Mouse (Mus musculus) testis, adult 2 months (tissue): Measurements from ENCODE around the gene Hs1bp3.

Source experiments
- CTCF ChIP-seq: fragments of 200-500 bp; IDR thresholded peaks from 2 replicates; pipeline ENCODE4 v1.5.1; 2012; ENCODE audit warnings: low read depth, mild to moderate bottlenecking, inconsistent platforms, low read length, moderate library complexity; ENCODE audit not compliant: control insufficient read depth, insufficient read depth, insufficient replicate concordance
- POLR2A ChIP-seq: fragments of 200-500 bp; IDR thresholded peaks from 2 replicates; pipeline ENCODE4 v1.6.1; 2012; ENCODE audit warnings: low read depth, mild to moderate bottlenecking, inconsistent platforms, low read length, moderate library complexity; ENCODE audit not compliant: control insufficient read depth

DNA sequence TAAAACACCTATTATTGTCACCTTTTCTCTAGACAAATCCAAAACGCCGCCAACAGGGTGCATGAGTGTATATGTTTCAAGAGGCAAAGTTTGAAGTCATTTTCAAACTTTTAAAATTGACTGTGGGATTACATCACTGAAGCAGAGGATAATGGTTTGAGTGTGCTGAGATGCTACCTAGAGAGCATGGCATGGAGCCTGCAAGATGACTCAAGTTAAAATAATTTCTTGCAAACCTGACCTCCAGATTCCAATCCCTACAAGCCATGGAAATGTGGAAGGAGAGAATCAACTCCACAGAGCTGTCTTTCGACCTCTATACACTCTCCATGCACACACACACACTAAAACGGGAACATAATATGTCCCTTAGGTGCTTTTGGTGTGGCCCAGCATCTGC lies 966 bp upstream of the Hs1bp3 start:
- no peak for TF ChIP-seq CTCF
- TF ChIP-seq POLR2A, result no peak
